Mouse (Mus musculus) bone marrow macrophage, adult 2 months (primary cell): ENCODE data around the gene Wdr12.
"Not testable (repeated sequence)": the region's sequence is repeated elsewhere in the genome, so short reads cannot be mapped to it uniquely, and the experiment has no call there.

Experiments used
- CTCF ChIP-seq: IDR thresholded peaks from 2 replicates; pipeline ENCODE4 v1.5.1; 2012; ENCODE audit warnings: low read depth, mild to moderate bottlenecking, low read length, moderate library complexity
- POLR2A ChIP-seq: IDR thresholded peaks from 2 replicates; pipeline ENCODE4 v1.6.1; 2012; ENCODE audit warnings: mild to moderate bottlenecking, low read depth, low read length, borderline replicate concordance

DNA sequence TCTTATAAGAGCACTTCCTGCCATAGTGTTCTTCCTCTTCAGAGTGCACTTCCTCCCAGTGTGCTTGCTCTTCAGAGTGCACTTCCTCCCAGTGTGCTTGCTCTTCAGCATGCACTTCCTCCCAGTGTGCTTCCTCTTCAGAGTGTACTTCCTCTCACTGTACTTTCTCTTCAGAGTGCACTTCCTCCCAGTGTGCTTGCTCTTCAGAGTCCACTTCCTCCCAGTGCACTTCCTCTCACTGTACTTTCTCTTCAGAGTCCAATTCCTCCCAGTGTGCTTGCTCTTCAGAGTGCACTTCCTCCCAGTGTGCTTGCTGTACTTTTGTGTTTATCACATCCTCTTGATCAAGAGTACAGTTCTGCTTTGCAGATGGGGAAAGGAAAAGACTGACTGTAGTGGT is 27.7 kb downstream of the Wdr12 start:
- TF ChIP-seq POLR2A, CTCF: not testable (repeated sequence)
